Mouse (Mus musculus) cerebellum, adult 2 months (tissue): ENCODE results near the gene Gpt2.

ENCODE experiments used
- CTCF ChIP-seq: fragments of 200-500 bp; IDR thresholded peaks from 2 replicates; pipeline ENCODE4 v1.5.1; 2011; ENCODE audit warnings: low read depth, mild to moderate bottlenecking, control low read depth, low read length, moderate library complexity, borderline replicate concordance; ENCODE audit not compliant: insufficient read depth
- POLR2A ChIP-seq: fragments of 200-500 bp; IDR thresholded peaks from 2 replicates; pipeline ENCODE4 v1.6.1; 2011; ENCODE audit warnings: low read length, control low read depth, borderline replicate concordance; ENCODE audit not compliant: insufficient read depth

DNA sequence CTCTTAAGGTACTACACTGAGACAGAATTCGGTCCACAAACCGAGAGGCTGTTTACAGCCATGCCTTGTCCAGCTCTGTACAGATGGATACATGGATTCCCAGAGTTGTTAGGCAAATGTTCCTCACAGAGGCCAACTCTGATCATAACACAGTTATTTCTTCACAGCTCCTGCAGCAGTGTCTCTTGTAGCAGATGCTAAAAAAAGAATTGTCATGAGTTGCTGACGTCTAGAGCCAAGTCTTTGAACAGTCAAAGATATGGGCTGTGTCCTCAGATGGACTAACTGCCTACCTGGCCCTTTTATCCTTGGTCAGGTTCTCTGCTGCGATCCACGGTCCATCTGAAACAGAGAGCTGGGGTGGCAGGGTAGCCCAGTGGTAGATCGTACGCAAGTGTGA is 31.7 kb downstream of the Gpt2 start:
- TF ChIP-seq POLR2A (no peak), CTCF (no peak)
